Mouse (Mus musculus): ENCODE results near the gene Sf3a2.

Gene Sf3a2

DNA sequence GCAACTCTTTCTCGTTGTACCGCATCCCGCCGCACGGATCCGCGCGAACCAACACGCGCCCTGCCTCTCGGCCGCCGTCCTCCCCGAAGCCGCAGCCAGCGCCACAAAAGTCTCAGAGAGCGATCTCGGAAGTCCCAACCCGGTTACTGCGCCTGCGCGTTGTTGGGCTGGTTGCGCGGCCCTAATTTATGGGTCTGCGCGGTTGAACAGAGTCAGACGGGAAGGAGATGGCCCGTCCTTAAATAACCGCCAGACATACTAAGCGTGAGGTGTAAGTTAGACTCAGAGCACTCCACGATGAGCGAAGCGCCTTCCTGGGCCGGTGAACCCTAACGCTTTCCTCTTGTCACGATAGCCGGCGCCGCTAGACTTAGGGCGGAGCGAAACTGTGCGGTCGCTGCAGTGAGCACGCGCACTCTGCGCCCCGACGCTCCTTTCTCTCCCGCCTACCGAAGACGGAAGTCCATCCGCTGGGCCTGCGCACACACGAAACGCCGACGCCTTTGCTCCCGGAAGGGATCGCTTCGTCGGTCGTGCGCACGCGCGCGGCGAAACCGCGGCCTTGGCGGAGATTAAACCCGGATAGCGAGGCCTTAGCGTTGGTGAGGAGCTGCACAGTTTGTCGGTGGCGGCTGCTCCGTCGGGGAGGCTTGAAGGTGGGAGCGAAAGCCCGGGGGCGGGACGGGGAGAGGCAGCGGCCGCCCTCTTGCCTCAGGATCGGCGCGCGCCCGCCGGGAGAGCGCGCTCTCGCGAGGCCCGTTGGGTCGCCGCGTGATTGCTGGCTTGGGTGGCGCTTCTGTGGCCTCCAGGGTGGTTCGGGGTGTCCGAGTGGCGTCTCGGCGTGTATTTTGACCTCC is at the start of gene Sf3a2, which contains the start of gene Plekhj1:
TSS of gene Sf3a2 (plus strand) at position 49 of the 857 bp plus-strand sequence.
TSS of gene Plekhj1 (minus strand) at position 477 of the 857 bp plus-strand sequence.
- DNase-seq (ENCODE audit: low spot score in 2 of 2) = peak; percentile 97 to 98

DNA sequence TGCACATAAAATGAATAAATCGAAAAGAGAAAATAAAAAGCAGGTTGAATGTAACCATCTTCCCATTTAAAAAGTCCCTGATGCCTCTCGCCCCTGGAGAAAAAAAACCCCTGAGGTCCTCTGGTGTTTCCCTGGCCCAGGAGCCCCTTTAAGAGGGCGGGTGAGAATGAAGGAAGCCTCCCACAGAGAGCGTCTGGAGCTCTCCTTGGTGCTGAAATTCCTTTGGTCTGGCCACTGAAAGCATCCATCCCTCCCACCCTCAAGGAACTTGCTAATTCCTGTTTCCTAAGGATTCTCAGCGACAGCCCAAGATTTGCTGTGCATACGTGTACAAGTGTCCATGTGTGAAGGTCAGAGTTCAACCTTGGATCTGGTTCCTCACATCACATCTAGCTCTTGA is 49.4 kb upstream of the Sf3a2 start:
- DNase-seq (ENCODE audit: low spot score in 2 of 2) = no peak

DNA sequence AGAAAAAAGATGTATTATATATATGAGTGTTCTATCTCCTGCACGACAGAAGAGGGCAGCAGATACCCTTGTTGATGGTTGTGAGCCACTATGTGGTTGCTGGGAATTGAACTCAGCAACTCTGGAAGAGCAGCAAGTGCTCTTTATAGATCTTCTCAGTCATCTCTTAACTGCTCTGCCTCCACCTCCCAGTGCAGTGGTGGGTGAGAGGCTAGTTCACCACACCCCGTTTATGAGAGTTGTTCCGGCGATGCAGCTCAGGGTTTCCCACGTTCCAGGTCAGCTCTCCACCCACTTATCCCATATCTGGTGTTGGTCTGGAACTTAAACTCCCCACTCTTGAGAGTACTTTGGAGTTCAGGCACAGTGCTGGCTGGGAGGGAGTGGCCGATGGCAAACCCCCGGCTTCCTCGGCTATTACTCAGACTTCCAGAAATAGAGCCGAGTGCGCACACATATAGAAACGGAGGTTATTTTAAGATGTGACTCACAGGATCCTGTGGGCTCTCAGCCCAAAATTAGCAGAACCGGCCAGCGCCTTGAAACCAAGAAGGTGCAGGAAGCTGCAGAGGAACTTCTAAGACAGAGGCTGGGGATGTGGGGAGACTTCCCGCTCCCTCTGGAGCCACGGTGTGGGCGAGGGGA is 46.7 kb upstream of the Sf3a2 start:
- DNase-seq (ENCODE audit: low spot score in 2 of 2) = peak; percentile 77 to 83

DNA sequence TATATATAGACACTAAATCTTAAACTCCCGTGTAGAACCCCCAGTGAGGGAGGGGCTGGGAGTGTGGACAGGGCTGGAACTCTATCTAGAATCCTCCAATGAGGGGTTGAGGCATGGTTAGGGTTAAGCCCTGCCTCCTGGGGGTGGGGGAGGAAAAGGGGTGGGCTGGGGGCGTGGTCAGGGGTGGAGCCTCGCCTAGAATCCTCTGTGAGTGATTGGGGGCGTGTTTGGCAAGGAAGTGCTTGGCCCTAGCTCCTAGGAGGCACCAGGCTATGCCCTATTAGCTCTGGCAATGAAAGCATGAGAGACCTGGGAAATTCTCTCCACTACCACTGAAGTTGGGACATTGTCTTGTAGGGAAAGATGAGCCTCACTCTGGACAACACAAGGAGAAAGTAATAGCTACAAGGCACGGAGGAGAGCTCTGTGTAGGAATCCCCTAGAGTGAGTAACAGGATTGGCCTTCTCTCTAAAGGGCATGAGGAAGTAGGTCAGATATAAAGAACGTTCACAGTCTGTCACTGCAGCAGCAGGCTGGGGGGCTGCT is 45.8 kb upstream of the Sf3a2 start:
- DNase-seq (ENCODE audit: low spot score in 2 of 2) = no peak

DNA sequence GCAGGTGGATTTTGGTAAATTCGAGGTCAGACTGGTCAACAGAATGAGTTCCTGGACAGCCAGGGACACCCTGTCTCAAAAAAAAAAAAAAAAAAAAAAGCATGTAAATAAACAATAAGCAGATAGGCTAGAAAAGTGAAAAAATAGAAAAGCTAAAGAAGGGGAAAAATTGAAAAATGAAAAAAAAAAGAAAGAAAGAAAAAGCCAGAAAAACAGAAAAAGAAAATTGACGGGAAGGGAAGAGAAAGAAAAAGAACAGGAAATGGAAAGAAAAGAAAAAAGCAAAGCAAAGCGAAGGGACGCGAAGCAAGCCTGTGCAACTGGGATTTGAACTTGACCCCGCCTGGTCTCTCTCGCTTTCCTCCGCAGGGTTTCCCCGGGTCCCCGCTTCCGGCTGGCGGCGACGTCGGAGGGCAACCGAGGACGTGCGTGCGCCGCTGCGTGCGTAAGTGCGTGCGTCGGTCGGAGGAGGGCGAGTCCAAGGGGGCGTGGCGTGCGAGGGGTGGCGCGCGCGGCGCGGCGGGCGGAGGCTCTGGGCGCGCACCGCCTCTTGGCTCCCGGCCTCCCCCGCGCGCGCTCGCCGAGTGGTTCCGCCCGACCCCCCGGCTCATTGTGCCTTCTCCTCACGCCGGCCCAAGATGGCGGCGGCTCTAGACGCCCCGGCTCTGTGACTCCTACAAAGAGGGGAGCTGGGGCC is 43.3 kb upstream of the Sf3a2 start, which contains the start of gene Dot1l:
TSS of gene Dot1l (plus strand) at position 613 of the 697 bp plus-strand sequence.
- peak; percentile 97 for DNase-seq (ENCODE audit: low spot score in 2 of 2)

DNA sequence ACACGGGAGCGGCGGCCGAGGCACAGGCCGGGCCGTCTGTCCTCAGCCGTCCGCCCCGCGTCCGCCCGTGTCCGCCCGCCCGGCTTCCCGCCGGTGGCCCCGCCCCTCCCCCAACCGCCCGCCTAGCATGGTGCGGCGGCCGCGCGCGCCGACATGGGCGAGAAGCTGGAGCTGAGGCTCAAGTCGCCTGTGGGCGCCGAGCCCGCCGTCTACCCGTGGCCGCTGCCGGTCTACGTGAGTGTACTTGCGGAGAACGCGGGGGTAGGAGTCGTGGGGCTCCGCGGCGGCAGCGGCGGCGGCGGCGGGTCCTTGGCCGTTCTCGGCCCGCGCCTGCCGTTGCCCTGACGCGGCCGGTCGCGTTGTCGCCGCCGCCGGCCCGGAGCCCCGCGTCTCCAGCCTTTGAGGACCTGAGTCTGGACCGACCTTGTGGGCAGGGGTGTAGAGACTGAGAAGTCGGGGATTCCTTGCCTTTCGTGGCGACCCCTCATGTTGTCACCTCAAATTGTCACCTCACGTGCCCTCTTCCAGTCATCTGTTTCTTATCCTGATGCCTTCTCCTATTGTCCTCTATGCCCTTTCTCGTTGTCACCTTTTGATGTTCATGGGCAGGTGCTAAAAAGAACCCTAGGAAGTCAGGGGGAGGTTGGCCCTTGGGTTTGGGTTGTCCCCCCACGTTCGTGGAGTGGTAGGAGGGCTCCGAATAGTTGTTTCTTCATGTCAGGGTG is 42.5 kb upstream of the Sf3a2 start:
- DNase-seq (ENCODE audit: low spot score in 2 of 2) = no peak

DNA sequence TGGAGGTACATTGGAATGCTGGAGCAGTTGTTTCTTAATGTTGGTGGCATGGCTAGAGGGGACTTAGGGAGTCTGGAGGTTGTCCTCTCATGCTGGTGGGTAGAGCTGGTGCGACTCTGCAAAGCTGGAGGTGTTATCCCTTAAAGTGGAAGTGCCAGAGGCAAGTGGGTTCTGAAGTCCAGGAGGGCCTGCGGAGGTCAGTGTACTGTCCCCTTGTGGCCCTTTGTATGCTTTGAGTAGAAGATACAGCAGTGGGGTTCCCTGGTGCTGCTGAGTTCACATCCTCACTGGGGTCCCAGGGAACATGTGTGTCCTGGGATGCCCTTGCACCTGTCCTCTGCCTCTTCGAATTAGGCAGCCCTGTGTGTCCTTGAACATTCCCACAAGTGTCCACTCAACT is 41.9 kb upstream of the Sf3a2 start:
- DNase-seq (ENCODE audit: low spot score in 2 of 2) = no peak

DNA sequence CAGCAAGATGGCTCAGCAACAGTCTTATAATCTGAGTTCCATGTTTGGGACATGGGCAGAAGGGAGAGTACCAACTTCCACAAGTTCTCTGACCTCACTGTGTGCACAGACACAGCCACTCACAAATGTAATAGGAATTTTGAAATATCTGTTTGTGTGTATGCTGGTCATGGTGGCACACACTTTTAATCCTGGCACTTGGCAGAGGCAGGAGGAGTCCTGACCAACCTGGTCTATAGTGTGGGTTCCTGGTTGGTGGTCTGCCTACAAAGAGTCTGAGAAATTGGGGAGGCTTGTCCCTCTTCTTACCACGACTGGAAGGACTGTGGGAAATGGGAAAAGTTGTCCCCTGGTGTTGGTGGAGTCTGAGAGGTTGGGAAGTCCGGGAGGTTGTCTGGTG is 41.5 kb upstream of the Sf3a2 start:
- DNase-seq (ENCODE audit: low spot score in 2 of 2) = no peak

DNA sequence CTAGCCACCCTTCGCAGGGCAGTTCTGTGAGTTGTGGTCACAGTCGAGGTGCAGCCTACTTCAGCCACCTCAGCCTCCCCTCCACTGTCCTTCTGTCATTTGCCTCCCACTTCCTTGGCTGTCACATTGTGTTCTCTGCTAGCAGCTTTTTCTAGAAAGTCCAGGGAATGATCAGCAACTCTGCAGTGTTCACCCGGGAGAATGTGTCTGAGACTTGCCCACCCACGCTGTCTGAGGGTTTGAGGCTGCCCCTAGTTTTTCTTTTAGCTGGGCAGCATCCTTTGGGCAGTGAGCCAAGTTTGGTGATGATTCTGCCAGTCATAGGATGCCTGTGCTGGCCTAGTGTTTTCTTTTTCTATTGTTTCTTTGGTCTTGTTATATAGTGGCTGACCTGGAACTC is 41.0 kb upstream of the Sf3a2 start:
- peak; percentile 67 to 71 for DNase-seq (ENCODE audit: low spot score in 2 of 2)

DNA sequence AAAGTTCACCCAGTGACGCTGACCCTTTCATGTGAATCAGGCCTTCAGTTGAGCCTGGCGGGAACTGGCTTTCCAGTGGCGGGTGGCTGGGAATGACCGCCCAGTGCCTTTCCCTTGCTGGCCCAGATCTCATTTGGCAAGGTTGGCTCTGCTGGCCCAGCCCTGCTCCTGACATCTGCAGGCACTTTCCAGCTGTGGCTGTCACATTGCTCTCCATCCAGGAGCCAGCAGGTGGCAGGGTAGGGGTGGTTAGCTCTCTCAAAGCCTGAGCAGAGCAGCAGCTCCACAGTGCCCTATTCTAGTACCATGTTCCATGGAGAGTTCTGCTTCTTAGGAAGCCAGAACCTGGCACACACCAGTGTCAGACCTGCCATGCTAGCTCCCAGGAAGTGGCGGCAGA is 40.3 kb upstream of the Sf3a2 start:
- DNase-seq (ENCODE audit: low spot score in 2 of 2) = peak; percentile 65 to 66

DNA sequence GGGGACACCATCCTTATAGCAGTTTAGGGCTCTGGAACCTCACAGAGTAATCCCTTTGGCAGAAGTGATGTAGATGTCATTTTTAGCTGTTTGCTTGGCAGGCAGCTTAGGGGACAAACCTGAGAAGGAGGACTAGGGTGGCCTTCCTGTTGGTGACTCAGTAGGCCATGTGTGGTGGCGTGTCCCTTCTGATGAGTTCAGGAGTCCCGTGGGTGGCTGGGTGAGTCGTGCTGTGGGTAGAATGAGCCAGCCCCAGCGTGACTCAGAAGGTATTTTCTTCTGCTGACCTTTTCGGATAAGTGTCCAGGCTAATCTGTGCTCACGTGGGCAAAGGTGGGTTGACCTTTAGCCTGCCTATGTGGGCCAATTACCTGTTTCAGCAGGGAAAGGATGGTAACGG is 39.3 kb upstream of the Sf3a2 start:
- DNase-seq (ENCODE audit: low spot score in 2 of 2) = peak; percentile 47 to 55

DNA sequence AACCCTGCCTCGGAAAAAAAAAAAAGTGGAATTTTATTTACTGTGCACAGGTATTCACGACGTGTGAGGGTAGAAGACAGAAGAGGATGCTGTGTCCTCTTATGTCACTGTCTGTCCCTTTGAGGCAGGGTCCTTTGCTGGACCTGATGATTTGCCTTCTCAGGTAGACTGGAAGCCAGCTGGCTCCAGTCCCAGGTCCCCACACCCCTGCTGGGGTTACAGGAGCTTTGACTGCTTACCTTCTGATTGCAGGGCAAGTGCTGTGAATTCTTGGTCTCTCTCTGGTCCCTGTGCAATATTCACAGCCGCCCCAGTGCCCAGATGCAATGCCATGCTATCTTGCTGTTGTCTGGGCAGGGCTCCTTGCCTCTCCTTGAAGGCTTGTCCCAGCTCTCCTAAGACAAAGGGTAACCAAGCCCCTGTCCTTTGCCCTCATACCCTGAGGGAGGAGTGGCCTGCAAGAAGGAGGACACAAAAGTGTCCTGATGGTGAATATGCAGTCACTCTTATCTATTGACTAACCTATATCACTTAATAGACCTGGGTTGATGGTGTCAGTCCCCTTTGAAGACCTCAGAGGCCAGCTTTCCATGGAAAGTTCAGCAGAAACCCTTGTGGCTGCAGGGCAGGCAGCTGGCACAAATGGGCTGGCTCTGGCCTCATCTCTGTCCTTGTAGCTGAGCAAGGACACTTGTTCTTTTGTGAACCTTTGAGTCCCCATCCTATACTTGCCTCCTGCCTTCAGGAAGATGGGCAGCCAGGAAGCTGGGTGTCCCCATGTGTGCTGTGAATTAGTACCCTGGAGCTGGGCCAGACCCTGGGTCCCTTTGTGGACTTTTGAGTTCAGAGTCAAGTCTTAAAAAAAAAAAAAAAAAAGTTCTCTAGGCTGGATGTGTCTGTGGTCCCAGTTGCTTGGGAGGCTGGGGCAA is 37.1 kb upstream of the Sf3a2 start:
- DNase-seq (ENCODE audit: low spot score in 2 of 2) = no peak

DNA sequence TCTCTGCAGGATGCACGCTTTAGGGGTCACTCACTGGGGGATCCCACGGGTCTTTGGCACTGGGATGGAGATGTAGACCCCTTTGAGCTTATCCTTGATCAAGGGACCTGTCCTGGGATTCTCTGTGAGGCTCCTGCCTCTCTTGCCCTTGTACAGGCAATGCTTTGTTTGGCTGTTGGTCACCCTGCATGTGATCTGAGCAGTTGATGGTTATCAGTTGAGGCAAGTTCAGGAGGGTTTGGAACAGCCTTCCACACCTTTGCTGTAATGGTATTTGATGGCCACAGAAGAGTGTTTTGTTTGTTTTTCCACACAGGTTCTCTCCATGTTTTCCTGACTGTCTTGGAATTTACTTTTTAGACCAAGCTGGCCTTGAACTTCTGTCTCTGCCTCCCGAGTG is 36.2 kb upstream of the Sf3a2 start:
- DNase-seq (ENCODE audit: low spot score in 2 of 2) = no peak

DNA sequence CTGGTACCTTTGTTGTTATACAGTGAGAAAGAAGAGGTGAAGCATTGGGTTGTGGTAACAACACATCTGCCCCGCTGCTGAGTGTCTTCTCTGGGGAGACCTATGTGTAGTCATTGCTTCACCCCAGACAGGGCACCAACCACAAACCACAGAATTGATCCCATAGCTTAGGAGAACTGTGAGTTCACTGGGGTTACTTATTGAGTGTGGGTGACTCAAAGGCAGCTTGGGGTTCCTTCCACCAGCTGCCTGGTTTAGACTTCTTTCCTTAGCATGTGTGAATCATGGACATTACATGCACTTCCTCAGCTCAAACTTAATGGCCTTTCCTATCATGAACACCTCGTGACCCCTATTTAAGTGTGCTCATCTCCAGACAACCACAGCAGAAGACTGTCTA is 34.5 kb upstream of the Sf3a2 start:
- DNase-seq (ENCODE audit: low spot score in 2 of 2) = no peak

DNA sequence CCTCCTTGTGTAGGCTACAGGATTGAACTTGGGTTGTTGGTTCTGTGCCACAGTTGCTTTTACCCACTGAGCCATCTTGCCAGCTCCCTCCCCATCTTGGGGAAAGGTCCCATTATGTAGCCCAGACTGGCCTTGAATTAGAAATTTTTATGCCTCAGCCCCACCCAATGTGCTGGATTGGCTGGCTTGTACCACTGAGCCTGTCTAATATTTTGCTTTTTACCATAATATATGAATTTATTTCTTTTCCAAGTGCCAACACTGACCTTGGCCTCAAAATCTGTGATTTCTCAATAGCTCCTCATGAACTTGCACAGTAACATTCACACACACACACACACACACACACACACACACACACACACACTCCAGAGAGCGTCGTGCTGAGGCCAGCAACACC is 32.3 kb upstream of the Sf3a2 start:
- no peak for DNase-seq (ENCODE audit: low spot score in 2 of 2)

DNA sequence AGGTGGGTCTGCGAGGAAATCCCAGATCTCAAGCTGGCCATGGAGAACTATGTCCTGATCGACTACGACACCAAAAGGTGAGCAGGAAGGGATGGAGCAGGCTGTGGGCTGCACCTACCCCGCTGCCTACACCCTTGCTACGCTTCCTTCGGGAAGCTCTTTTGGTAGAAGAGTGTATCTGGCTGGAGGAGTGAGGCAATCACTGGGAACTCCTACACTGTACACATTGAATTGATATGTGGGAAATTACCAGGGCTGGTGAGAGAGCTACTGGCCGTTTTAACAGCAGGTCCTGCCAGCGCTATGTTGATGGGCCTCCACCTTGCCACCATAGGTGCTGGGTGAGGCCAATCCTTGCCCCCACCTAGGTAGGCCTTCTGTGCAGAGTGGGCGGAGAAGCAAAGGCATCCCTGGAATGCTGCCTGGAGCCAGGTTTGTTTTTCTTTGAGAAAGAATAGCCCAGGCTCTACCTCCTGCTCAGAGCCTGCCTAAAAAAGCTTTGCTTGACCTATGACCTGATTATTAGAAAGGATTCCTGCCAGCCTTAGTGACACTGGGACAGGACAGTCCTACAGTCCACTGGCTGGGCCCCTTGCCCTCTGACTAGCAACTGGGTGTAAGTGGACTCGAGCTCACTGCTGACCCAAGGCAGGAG is 31.7 kb upstream of the Sf3a2 start:
- no peak for DNase-seq (ENCODE audit: low spot score in 2 of 2)

DNA sequence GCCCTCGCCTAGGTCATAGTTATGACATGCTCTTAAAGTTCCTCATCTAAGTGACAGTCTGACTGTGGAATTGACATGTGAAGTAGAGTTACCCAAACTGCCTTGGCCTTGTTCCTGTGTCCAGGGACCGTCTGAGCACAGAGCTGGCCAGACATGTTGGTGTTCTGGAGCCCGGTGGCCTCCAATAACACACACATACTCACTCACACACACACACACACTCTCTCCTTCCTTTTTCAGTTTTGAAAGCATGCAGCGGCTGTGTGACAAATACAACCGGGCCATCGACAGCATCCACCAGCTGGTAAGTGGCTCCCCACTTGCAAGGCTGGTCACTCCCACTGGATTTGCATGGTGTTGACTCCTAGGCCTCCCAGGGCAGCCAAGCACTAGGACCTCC is 29.6 kb upstream of the Sf3a2 start:
- DNase-seq (ENCODE audit: low spot score in 2 of 2) = no peak

DNA sequence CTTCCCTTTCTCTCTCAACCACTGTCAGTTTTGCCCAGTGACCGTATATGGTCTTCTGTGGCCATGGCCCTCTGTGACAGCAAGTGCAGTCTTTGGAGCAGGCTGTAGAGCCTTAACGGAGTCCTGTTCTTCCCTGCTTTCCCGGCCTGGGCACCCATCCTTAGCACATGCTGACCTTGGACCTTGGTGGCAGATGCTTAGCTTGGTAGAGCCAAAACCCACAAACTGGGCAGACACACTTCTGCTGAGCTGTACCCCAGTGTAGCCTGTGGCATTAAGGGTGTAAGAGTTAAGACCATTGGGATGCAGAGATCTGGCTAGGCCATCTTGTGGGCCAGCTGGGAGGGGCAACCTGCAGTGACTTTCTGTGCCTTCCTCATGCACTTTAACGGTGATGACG is 24.2 kb upstream of the Sf3a2 start:
- DNase-seq (ENCODE audit: low spot score in 2 of 2) = no peak

DNA sequence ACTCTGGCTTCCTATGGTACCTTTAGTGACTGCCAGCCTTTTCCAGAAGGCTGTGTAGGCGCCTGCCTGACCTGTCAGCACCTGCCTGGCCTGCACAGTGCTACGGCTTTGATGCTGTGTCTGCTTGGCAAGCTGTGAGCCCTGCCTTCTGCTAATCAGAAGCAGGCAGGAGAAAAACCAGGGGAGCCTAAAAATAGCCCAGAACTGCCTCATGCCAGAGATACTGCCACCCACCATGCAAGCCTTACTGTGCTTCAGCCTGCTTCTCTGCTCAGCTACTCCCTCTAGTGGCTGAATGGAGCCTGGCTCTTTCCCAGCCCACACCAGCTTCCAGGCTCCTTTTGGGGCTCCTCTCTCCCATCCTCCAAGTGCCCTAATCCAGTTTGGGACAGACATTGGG is 23.4 kb upstream of the Sf3a2 start:
- peak; percentile 90 to 92 for DNase-seq (ENCODE audit: low spot score in 2 of 2)

DNA sequence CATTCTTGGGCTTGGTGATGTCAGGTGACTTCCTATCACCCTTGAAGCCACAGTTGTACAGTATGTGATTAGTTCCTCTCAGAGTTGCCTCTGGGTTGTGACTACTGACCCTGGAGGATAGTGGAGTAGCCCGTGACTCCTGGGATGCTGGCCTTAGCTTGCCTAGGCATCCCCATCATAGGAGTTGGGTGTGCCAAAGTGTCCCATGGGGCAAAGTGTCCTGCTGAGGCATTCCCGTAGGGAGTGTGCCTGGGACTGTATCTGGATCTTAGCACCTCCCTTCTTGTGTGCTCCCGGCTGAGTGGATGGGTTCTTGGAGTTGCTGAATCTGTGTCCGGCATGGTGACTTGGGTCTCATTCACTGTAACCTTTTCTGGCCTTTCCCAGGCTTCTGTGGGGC is 23.0 kb upstream of the Sf3a2 start:
- no peak for DNase-seq (ENCODE audit: low spot score in 2 of 2)

Measured in right cerebral cortex, adult 2 months (tissue).